Mouse (Mus musculus): ENCODE measurements around the gene Anapc15.
A peak's percentile ranks its signal among the peaks of the same experiment; 100 is the strongest.
"Not testable (repeated sequence)": the region's sequence is repeated elsewhere in the genome, so short reads cannot be mapped to it uniquely, and the experiment has no call there.

Anapc15 gene

DNA sequence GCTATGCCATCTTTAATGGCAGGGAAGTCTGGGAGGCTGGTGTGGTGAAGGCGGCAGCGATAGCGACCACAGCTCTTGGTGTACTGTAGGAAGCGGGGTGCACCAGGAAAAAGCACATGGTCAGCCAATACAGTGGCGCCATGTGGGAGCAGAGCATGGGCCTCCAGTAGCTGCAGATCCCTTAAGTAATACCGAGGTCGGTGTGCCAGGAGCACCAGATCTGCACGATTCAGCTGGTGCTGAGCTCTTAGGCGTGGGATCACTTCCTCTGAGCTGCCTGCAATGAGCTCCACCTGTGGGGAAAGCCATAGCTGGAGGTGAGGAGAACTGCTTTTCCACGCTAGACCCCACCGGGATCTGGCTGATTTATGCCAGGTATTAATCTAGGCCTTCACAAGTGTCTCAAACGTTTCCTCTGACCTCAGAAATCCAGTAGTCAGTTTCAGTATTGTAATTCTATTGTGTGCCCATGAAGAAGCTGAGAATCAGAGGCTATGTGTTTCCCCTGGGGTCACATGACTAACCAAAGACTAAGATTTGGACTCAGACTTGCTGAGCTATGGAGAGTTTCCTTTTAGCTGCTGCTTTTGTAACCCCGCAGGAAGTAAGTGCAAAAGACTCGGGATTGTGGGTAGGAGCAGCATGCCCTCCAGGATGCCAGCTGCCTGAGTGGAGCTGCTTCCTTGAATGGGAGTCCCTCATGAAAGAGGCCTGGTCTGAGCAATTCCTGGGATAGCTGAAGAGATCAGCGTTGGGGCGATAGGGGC is 37.0 kb downstream of the Anapc15 start:
- DNase-seq: no peak

DNA sequence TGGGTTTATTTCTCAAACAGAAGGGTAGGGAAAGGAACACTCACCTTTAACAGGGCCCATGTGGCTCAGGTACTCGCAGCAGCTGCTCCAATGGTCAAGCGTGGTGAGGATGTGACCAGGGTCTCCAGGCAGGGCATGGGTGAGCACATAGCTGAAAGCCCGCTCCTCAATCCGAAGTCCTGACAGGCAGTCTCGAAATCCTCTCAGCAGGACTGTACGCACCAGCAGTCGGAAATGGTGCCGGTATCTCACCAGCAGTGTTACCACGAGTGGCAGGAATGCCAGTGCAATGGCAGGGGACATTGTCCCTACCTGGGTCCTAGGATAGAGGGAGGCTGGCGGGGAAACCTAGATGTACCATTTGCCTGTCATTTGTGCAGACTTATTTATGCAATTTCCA is 38.5 kb downstream of the Anapc15 start:
- no peak for DNase-seq

DNA sequence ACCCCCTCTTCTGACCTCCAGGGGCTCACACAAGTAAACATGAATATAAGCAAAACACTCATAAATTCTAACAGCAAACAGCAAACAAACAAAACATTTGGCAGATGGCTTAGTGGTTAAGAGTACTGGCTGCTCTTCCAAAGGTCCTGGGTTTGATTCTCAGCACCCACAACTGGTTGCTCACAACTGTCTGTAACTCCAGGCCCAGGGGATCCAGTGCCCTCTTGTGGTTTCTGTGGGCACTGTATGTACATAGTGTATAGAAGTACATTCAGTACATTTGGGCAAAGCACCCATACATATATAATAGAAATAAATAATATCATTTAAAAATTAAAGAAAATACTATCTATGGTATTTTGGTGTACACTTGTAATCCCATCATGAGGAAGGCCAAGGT is 39.3 kb downstream of the Anapc15 start:
- DNase-seq: no peak

GRCm38 (mm10) chr7:101905561-101906286 is 42.2 kb downstream of the Anapc15 start, which contains the start of gene Lamtor1:
TSS of gene Lamtor1 (plus strand) at chr7:101905904.
- peak; percentile 97 for DNase-seq

DNA sequence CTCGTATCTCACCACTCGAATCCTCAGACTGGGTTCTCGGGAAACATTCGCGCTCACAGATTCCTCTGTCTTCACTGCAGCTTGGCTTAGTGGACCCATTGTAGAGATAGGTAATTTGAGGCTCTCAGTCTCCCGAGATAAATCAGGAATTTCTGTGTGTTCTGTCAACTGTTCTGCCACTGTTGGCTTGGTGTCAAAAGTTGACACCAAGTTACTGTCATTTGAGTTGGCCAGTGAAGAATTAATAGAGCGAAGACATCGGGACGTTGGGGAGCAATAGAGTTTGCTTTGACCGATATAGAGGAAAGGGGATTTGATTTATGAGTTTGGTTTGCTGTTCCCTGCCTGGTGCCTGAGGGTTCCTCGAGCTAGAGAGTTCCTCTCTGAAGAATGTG is 42.8 kb downstream of the Anapc15 start, which contains the start of gene Tomt:
Gene Tomt (minus strand): TSS at position 73 of the 395 bp plus-strand sequence.
- DNase-seq: no peak

- no peak for DNase-seq
Measured at GRCm38 (mm10) chr7:101906696-101907095, 43.2 kb downstream of the Anapc15 start.

GRCm38 (mm10) chr7:101908367-101908766 is 44.9 kb downstream of the Anapc15 start:
- DNase-seq: no peak

DNA sequence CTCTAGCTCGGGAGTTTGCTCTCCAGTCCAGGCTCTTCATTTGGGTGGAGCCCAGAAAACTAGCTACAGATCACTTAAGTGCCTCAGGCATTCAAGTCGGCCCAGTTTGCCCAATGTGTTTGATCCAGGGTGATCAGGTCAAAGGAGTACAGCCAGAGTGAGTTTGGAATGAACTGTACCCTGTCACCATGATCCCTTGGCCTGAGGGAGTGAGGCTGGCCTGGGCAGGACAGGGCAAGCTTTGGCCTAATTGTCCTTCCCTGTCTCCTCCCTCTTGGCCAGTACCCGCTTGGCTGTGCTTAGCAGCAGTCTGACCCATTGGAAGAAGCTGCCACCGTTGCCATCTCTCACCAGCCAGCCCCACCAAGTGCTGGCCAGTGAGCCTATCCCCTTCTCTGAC is 46.6 kb downstream of the Anapc15 start:
- no peak for DNase-seq

- DNase-seq: no peak
Measured at GRCm38 (mm10) chr7:101911982-101912381, 48.5 kb downstream of the Anapc15 start.

DNA sequence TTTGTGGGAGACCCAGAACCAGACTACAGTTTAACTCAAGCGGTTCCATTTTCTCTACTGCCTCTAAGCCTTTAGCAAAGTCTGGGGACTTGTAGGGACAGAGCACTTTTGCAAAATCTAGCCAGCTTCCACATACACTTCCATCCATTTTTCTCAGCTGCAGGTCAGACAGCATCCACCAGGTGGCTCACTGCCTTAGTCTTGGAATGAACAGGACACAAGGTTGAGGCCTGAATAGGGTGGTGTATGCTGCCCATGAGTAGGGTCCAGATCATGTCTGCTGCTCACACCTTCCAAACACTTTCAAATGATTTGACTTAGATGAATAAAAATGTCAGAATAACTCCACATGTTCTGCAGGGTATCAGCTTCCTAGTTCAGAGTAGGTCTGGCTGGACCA is 54.6 kb downstream of the Anapc15 start:
- DNase-seq: peak; percentile 60

- DNase-seq: not testable (repeated sequence)
Measured at GRCm38 (mm10) chr7:101925892-101926291, 62.4 kb downstream of the Anapc15 start.

GRCm38 (mm10) chr7:101928093-101928492 is 64.6 kb downstream of the Anapc15 start:
- DNase-seq: no peak

DNA sequence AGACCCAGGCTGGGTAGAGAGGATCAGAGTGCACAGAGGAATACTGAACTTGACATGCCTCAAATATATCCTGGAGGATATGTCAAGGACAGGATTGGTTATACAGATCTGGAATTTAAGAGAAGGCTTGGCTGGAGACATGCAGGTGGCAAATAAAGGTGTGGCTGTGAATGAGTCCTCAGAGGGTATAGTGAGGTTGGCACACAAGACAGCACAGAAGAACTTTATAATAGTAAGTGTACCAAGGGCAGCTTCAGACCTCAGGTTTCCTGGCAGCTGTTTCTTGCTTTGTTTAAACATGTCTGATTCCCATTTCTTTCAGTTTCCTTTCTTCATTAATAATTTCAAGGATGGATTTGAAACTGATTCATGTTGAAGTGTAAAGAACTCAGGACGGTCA is 69.0 kb downstream of the Anapc15 start:
- no peak for DNase-seq

DNA sequence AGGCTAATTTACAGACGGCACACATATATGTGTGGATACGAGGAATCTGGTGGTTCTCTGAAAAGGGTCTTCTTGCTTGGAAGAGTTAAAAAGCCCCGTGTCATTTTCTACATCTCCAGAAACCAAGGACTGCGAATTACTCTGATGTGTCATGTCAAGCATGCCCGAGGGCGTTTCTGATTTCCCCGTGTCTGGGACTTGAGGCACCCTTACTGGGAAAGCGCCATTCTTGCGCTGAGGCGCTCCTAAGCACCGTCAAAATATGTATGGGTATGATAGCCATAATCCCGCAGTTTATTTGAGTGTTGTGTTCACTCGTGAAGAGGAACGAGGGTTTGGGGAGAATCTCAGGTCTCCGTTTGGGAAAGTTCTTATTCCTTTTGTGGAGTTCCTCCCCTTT is 69.8 kb downstream of the Anapc15 start:
- peak; percentile 37 for DNase-seq

DNA sequence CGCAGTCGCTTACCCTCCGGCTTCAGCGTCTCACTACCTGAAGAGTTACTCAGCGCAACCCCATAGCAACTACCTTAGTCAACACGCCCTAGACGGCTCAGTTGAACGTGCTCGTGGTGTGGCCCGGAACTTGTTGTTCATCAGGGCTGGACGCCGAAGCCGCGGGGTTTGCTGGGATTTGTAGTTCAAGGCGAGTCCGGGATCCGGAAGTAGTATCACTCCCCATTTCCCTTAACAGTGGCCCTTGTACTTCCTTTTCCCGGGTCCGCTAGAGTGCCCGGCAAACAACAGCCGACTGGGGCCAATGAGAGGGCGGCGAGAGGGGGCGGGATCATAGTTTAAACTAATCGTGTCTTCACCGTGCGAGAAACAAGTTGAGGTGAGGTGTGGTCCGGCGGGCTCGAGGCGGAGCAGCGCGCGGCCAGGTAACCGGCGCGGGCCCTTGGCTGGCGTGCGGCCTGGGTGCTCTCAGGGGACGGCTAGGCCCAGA is 70.3 kb downstream of the Anapc15 start, which contains the start of the genes Lrrc51 and Numa1:
Gene Lrrc51 (minus strand): TSS at position 145 of the 490 bp plus-strand sequence.
Gene Numa1 (plus strand): TSS at position 361 of the 490 bp plus-strand sequence.
- DNase-seq: peak; percentile 97

GRCm38 (mm10) chr7:101935957-101936356 is 72.4 kb downstream of the Anapc15 start:
- DNase-seq: no peak

DNA sequence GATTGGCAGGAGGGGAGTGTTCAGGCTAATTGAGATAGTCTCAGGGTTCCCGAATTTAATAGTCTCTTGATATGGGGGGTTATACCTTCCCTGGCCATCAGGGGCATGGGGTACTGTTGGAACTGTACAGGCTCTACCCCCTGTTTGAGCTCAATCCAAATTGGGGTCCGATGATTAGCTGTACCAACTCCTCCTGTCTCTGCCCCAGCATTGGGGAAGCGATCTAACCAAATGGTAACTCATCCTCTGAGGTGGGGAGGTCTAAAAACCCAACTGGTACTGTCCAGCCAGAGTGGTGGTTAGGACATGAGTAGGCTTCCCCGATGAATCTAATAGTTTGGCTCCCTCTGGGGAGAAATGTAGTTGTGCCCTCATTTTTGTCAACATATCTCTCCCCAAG is 73.5 kb downstream of the Anapc15 start:
- no peak for DNase-seq

GRCm38 (mm10) chr7:101937569-101937968 is 74.1 kb downstream of the Anapc15 start:
- DNase-seq: no peak

DNA sequence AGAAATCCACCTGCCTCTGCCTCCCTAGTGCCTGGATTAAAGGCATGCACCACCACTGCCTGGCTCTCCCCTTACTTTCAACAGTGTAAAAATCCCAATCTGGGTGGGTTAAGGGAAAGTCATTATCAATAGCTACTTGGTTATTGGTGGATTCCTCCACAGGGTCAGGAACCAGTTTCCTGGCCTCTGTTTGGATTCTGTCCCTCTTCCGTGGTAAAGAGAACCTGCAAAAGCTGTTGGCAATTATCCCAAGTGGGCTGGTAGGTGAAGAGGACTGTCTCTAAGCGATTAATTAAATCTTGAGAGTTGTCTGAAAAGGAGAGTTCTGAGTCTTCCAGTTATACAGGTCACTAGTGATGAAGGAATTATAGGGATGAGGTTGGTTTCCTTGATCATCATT is 74.8 kb downstream of the Anapc15 start:
- no peak for DNase-seq

- DNase-seq: no peak
Measured at GRCm38 (mm10) chr7:101939758-101940157, 76.2 kb downstream of the Anapc15 start.

GRCm38 (mm10) chr7:101949008-101949407 is 85.5 kb downstream of the Anapc15 start:
- DNase-seq: not testable (repeated sequence)

Data from thymus, postnatal 14 days (tissue).